Mouse (Mus musculus) heart, embryonic 13.5 days (tissue): Measurements from ENCODE around the gene Peli2. TPM values are rescaled to one million over a fixed set of nuclear protein-coding genes. Genes with fewer than 3 reads are reported as not detected.

Source experiments
- ATAC-seq: fragments of 200-750 bp; cut with Nextera tagmentation; 2 replicates; pipeline ENCODE4 v1.8.0; 2017; ENCODE audit warnings: moderate TSS enrichment; ENCODE audit not compliant: insufficient number of reproducible peaks, low FRiP score, low TSS enrichment; ENCODE audit errors: extremely low read depth
- H3K27ac ChIP-seq: fragments of 300-500 bp; sonication (generic); replicated peaks from 2 replicates; pipeline ENCODE4 v1.5.1; 2015; ENCODE audit warnings: moderate library complexity, mild to moderate bottlenecking, inconsistent platforms
- H3K27me3 ChIP-seq: fragments of 300-500 bp; sonication (generic); replicated peaks from 2 replicates; pipeline ENCODE4 v1.6.1; 2015; ENCODE audit warnings: mild to moderate bottlenecking, inconsistent platforms
- H3K36me3 ChIP-seq: fragments of 300-500 bp; sonication (generic); 2 replicates; pipeline ENCODE4 v1.6.1; 2015; ENCODE audit warnings: mild to moderate bottlenecking, inconsistent platforms
- H3K4me1 ChIP-seq: fragments of 300-500 bp; sonication (generic); 2 replicates; pipeline ENCODE4 v1.6.1; 2015; ENCODE audit warnings: inconsistent platforms
- H3K4me2 ChIP-seq: fragments of 300-500 bp; sonication (generic); 2 replicates; pipeline ENCODE4 v1.6.1; 2015; ENCODE audit warnings: inconsistent platforms, mild to moderate bottlenecking, moderate library complexity
- H3K4me3 ChIP-seq: fragments of 300-500 bp; sonication (generic); 2 replicates; pipeline ENCODE4 v1.5.1; 2015; ENCODE audit warnings: moderate library complexity, mild to moderate bottlenecking, inconsistent platforms
- H3K9ac ChIP-seq: fragments of 300-500 bp; sonication (generic); 2 replicates; pipeline ENCODE4 v1.6.1; 2015; ENCODE audit warnings: inconsistent platforms, mild to moderate bottlenecking, moderate library complexity
- H3K9me3 ChIP-seq: fragments of 300-500 bp; sonication (generic); 2 replicates; pipeline ENCODE4 v1.6.1; 2016; ENCODE audit warnings: inconsistent platforms
- whole genome bisulfite sequencing: fragments of 180-500 bp; shearing (Covaris S2); methylation state at CpG from one replicate; pipeline ENCODE4 v1.1.7; 2015; ENCODE audit warnings: mixed read lengths; 5-methylcytosine and 5-hydroxymethylcytosine counted together
- polyA plus RNA-seq: library from polyadenylated mRNA; unstranded; fragments of >200 nt; fragmentation: Nextera tagmentation; extraction: Ambion mirVana; gene quantifications from 2 replicates; pipeline ENCODE4 v1.2.1, GENCODE M21; 2015

Peli2 gene
- polyA plus RNA-seq, 1 experiment from 2014 or later = 2.9 TPM

- no peak for ATAC-seq
These were observed 134.7 kb downstream of the Peli2 start for GRCm38 (mm10) chr14:48255290-48255689.

GRCm38 (mm10) chr14:48257759-48258158 lies 137.1 kb downstream of the Peli2 start:
- 68% methylated on average over 7 of the region's 7 CpGs for WGBS
- Histone ChIP-seq H3K4me2 (no peak overlapping the region), H3K4me3 (no peak overlapping the region), H3K4me1 (no peaks in the 10 kb centered on the region), H3K9me3 (no peaks in the 10 kb centered on the region), H3K27me3 (peaks cover 71% of the 10 kb centered on the region), H3K36me3 (no peaks in the 10 kb centered on the region), H3K27ac (no peak overlapping the region), H3K9ac (no peak overlapping the region)
- ATAC-seq = no peak

More at GRCm38 (mm10) chr14:48255290-48255689, 134.7 kb downstream of the Peli2 start:
- no peak overlapping the region for H3K27ac ChIP-seq
- peaks cover 81% of the 10 kb centered on the region for H3K27me3 ChIP-seq
- no peak overlapping the region for H3K9ac ChIP-seq
- no peak overlapping the region for H3K4me2 ChIP-seq
- WGBS = 54% methylated on average over 5 of the region's 5 CpGs
- no peak overlapping the region for H3K4me3 ChIP-seq
- H3K9me3 ChIP-seq = no peaks in the 10 kb centered on the region
- no peaks in the 10 kb centered on the region for H3K36me3 ChIP-seq
- no peaks in the 10 kb centered on the region for H3K4me1 ChIP-seq

- no peak overlapping the region for H3K4me3 ChIP-seq
- peaks cover 67% of the 10 kb centered on the region for H3K27me3 ChIP-seq
- no peak overlapping the region for H3K4me2 ChIP-seq
These were observed 138.2 kb downstream of the Peli2 start for GRCm38 (mm10) chr14:48258696-48259366.

DNA sequence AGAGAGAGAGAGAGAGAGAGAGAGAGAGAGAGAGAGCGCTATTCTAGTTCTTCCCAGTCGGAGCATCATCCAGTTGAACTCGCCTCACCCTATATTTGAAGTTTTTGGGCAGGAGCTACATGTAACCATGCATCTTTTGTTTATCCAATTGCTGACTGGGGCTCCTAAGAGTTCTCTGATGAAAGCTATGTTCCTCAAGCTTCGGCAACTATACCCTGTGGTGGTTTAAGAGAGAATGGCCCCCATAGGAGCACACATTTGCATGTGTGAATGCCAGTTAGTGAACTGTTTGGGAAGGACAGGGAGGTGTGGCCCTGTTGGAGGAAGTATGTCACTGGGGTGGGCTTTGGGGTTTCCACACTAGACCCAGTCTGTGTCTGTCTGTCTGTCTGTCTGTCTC lies 142.5 kb downstream of the Peli2 start:
- ATAC-seq = no peak
- H3K4me2 ChIP-seq = no peak overlapping the region
- H3K27ac ChIP-seq = no peak overlapping the region
- H3K27me3 ChIP-seq = peaks cover 42% of the 10 kb centered on the region
- no peaks in the 10 kb centered on the region for H3K9me3 ChIP-seq
- H3K36me3 ChIP-seq = no peaks in the 10 kb centered on the region
- no peak overlapping the region for H3K4me3 ChIP-seq
- H3K9ac ChIP-seq = no peak overlapping the region
- H3K4me1 ChIP-seq = no peaks in the 10 kb centered on the region
- WGBS = 81% methylated on average over 4 of the region's 4 CpGs

More at GRCm38 (mm10) chr14:48258696-48259366, 138.2 kb downstream of the Peli2 start:
- 69% methylated on average over 10 of the region's 10 CpGs for WGBS
- H3K27ac ChIP-seq = no peak overlapping the region
- H3K36me3 ChIP-seq = no peaks in the 10 kb centered on the region
- H3K9me3 ChIP-seq = no peaks in the 10 kb centered on the region
- H3K4me1 ChIP-seq = no peaks in the 10 kb centered on the region
- no peak for ATAC-seq
- H3K9ac ChIP-seq = no peak overlapping the region

DNA sequence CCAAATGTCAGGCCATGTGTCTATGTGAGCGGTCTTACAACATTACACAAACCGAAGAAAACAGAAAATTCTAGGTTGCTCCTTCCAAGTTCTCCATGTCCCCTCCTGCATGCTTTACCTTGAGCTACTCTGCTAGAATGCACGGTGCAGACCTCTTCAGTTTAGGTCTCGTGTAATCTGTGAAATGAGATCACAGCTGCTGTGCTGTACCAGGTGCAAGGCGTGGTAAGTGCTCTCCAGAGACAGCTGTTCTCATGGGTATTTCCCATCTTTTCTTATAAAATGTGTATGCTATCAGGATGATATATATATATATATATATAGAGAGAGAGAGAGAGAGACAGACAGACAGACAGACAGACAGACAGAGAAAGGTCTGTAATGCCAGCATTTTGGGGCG lies 146.1 kb downstream of the Peli2 start:
- 82% methylated on average over 6 of the region's 6 CpGs for WGBS

GRCm38 (mm10) chr14:48278291-48278690 lies 157.7 kb downstream of the Peli2 start:
- H3K4me2 ChIP-seq = no peak overlapping the region
- H3K36me3 ChIP-seq = no peaks in the 10 kb centered on the region
- H3K27ac ChIP-seq = no peak overlapping the region
- H3K9me3 ChIP-seq = peaks cover 5% of the 10 kb centered on the region; the same call in 1 of the 2 replicates
- H3K4me1 ChIP-seq = no peaks in the 10 kb centered on the region
- 51% methylated on average over 1 of the region's 1 CpGs for WGBS
- no peak for ATAC-seq
- no peak overlapping the region for H3K9ac ChIP-seq
- H3K4me3 ChIP-seq = no peak overlapping the region
- 0 out of 2 replicates have a peak, but pooled peaks cover 20% of the 10 kb centered on the region for H3K27me3 ChIP-seq

More for the DNA sequence above, 146.1 kb downstream of the Peli2 start:
- ATAC-seq = no peak
- Histone ChIP-seq H3K27me3 (peaks cover 23% of the 10 kb centered on the region), H3K4me2 (no peak overlapping the region), H3K9ac (no peak overlapping the region), H3K36me3 (no peaks in the 10 kb centered on the region), H3K27ac (no peak overlapping the region), H3K4me3 (no peak overlapping the region), H3K9me3 (no peaks in the 10 kb centered on the region), H3K4me1 (no peaks in the 10 kb centered on the region)

GRCm38 (mm10) chr14:48286949-48287348 lies 166.3 kb downstream of the Peli2 start:
- H3K4me3 ChIP-seq = no peak overlapping the region
- no peak overlapping the region for H3K27ac ChIP-seq
- H3K4me1 ChIP-seq = peaks cover 12% of the 10 kb centered on the region; the same call in 1 of the 2 replicates
- H3K36me3 ChIP-seq = no peaks in the 10 kb centered on the region
- no peak overlapping the region for H3K4me2 ChIP-seq
- no peak for ATAC-seq
- WGBS = 72% methylated on average over 5 of the region's 5 CpGs
- no peaks in the 10 kb centered on the region for H3K9me3 ChIP-seq
- no peak overlapping the region for H3K9ac ChIP-seq
- H3K27me3 ChIP-seq = peaks cover 39% of the 10 kb centered on the region; the same call in 1 of the 2 replicates

DNA sequence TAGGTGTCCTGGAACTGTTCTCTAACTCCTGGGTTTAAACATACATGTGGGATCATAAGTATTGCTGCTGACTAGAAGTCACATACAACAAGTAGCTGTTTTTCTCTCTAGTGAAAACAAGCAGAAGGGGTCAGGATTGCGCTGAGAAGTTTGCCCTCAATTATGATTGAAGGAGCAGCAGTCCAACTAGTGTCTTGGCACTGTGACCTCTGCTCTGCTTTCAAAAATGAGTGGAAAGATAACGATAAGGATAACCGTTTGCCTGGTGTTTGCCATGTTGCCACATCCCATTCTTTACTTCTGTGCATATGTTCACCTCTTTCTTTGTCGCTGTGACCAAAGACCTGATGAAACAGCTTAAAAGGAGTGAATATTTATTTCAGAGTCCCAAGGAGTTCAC lies 167.0 kb downstream of the Peli2 start:
- Histone ChIP-seq H3K36me3 (no peaks in the 10 kb centered on the region), H3K9me3 (0 out of 2 replicates have a peak, but pooled peaks cover 1% of the 10 kb centered on the region), H3K4me3 (no peak overlapping the region), H3K4me2 (no peak overlapping the region), H3K4me1 (peaks cover 12% of the 10 kb centered on the region; the same call in 1 of the 2 replicates), H3K27ac (no peak overlapping the region), H3K27me3 (peaks cover 35% of the 10 kb centered on the region; the same call in 1 of the 2 replicates), H3K9ac (no peak overlapping the region)
- WGBS = 68% methylated on average over 4 of the region's 4 CpGs
- no peak for ATAC-seq

GRCm38 (mm10) chr14:48288600-48288999 lies 168.0 kb downstream of the Peli2 start:
- ATAC-seq = no peak
- Histone ChIP-seq H3K4me1 (peaks cover 12% of the 10 kb centered on the region; the same call in 1 of the 2 replicates), H3K36me3 (no peaks in the 10 kb centered on the region), H3K4me2 (no peak overlapping the region), H3K9me3 (0 out of 2 replicates have a peak, but pooled peaks cover 3% of the 10 kb centered on the region), H3K27ac (no peak overlapping the region), H3K27me3 (peaks cover 32% of the 10 kb centered on the region; the same call in 1 of the 2 replicates), H3K9ac (no peak overlapping the region), H3K4me3 (no peak overlapping the region)
- WGBS = 63% methylated on average over 2 of the region's 2 CpGs

DNA sequence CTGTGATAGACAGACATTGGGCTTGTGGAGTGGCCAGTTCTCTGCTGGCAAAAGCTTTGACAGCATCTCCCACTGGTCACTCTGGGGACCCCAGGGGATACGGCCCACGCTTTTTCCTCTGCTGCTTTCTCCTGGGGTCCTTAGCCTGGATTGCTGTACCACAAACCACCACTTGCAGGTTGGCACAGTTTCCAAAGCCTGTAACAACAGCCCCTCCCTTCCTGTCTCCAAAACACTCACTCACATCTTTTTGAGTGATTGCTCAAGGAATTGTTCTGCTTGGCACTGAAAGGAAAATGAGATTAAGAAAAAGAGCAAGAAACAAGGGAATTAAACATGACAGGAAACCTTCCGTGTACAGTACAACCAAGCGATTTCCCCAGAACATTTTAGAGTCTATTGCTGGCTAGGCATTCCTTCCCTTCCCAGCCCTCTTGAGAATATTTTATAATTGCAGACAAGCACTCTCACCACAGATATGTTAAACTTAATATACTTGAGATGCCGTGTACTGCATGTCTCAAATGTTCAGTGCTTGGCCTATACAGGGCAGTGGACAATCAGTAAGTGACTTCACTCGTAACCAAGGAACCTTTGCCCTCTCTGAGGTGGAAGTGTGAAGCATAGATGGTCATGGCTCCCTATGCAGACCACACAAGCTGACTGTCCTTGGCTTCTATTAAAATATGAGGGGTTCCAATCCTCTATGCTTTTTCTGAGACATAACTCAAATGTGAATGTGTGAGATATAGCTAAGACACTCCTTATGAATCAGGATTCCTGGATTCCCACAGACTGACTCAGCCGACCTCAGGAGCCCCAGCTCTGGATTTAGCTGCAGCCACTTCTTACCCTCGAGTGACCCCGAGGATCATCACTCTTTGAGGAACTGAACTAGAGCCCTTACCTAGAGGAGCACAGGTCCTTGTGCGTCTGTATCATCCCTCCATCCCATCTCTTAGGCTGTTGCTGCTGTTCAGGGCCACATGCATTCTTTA lies 169.3 kb downstream of the Peli2 start:
- peaks cover 12% of the 10 kb centered on the region; the same call in 1 of the 2 replicates for H3K4me1 ChIP-seq
- ATAC-seq = no peak
- 68% methylated on average over 10 of the region's 10 CpGs for WGBS
- no peak overlapping the region for H3K27ac ChIP-seq
- H3K4me3 ChIP-seq = no peak overlapping the region
- H3K4me2 ChIP-seq = no peak overlapping the region
- no peaks in the 10 kb centered on the region for H3K36me3 ChIP-seq
- no peak overlapping the region for H3K9ac ChIP-seq
- H3K27me3 ChIP-seq = peaks cover 21% of the 10 kb centered on the region; the same call in 1 of the 2 replicates
- H3K9me3 ChIP-seq = 0 out of 2 replicates have a peak, but pooled peaks cover 3% of the 10 kb centered on the region

DNA sequence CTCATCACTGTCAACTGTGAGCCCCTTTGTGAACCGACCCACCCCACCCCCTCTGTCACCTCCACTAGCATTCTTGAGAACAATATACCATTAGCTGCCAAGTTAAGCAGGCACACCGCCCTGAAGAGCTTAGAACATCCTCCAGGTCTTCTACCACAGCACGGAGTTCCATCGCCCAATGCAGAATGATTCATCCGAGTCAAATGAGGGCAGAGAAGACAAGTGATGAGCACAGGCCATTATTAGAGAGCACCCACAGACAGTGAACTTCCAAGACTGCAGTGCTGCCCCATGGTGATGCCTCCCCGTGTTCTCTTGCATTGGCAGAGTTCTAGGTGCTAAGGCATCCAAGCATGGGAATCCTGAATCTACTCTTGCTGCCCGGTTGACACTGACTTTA lies 172.9 kb downstream of the Peli2 start:
- Histone ChIP-seq H3K36me3 (no peaks in the 10 kb centered on the region), H3K27me3 (peaks cover 17% of the 10 kb centered on the region; the same call in 1 of the 2 replicates), H3K4me2 (no peak overlapping the region), H3K4me1 (peaks cover 29% of the 10 kb centered on the region), H3K27ac (no peak overlapping the region), H3K9ac (no peak overlapping the region), H3K9me3 (0 out of 2 replicates have a peak, but pooled peaks cover 3% of the 10 kb centered on the region), H3K4me3 (no peak overlapping the region)
- ATAC-seq = no peak
- 81% methylated on average over 7 of the region's 7 CpGs for WGBS
